Mouse (Mus musculus) heart, embryonic 16.5 days (tissue): ENCODE data around the gene Nr2f2. TPM values are rescaled to one million over a fixed set of nuclear protein-coding genes. Genes with fewer than 3 reads are reported as not detected.

Source experiments
- ATAC-seq: fragments of 200-750 bp; cut with Nextera tagmentation; replicated peaks from 2 replicates; pipeline ENCODE4 v1.8.0; 2017; ENCODE audit warnings: moderate number of reproducible peaks; ENCODE audit not compliant: insufficient read depth, low FRiP score; ENCODE audit errors: extremely low read depth
- H3K27ac ChIP-seq: fragments of 300-500 bp; sonication (generic); 2 replicates; pipeline ENCODE4 v1.5.1; 2014; ENCODE audit warnings: mild to moderate bottlenecking, low read length, control low read depth, moderate library complexity
- H3K27me3 ChIP-seq: fragments of 300-500 bp; sonication (generic); 2 replicates; pipeline ENCODE4 v1.6.1; 2014; ENCODE audit warnings: low read length, mixed read lengths; ENCODE audit not compliant: control insufficient read depth, insufficient read depth
- H3K36me3 ChIP-seq: fragments of 300-500 bp; sonication (generic); 2 replicates; pipeline ENCODE4 v1.6.1; 2014; ENCODE audit not compliant: control insufficient read depth, insufficient read depth
- H3K4me1 ChIP-seq: fragments of 300-500 bp; sonication (generic); 2 replicates; pipeline ENCODE4 v1.6.1; 2014; ENCODE audit warnings: low read length, mixed read lengths; ENCODE audit not compliant: control insufficient read depth, insufficient read depth
- H3K4me2 ChIP-seq: fragments of 300-500 bp; sonication (generic); 2 replicates; pipeline ENCODE4 v1.6.1; 2014; ENCODE audit warnings: low read depth, mild to moderate bottlenecking, control low read depth, low read length
- H3K4me3 ChIP-seq: fragments of 300-500 bp; sonication (generic); 2 replicates; pipeline ENCODE4 v1.5.1; 2014; ENCODE audit warnings: mild to moderate bottlenecking, control low read depth, low read length
- H3K9ac ChIP-seq: fragments of 300-500 bp; sonication (generic); 2 replicates; pipeline ENCODE4 v1.6.1; 2014; ENCODE audit warnings: low read length, control low read depth
- H3K9me3 ChIP-seq: fragments of 300-500 bp; sonication (generic); replicated peaks from 2 replicates; pipeline ENCODE4 v1.6.1; 2016; ENCODE audit warnings: low read length; ENCODE audit not compliant: control insufficient read depth
- WGBS: fragments of 180-500 bp; shearing (Covaris S2); extraction: QIAGEN DNeasy Blood & Tissue Kit; methylation state at CpG from one replicate; pipeline ENCODE4 v1.1.7; 2014; 5-methylcytosine and 5-hydroxymethylcytosine counted together
- polyA plus RNA-seq: library from polyadenylated mRNA; unstranded; fragments of >200 nt; fragmentation: Nextera tagmentation; extraction: Ambion mirVana; gene quantifications from 2 replicates; pipeline ENCODE4 v1.2.1, GENCODE M21; 2015

Nr2f2 gene
- polyA plus RNA-seq, 1 experiment from 2014 or later, result 15.4 TPM

DNA sequence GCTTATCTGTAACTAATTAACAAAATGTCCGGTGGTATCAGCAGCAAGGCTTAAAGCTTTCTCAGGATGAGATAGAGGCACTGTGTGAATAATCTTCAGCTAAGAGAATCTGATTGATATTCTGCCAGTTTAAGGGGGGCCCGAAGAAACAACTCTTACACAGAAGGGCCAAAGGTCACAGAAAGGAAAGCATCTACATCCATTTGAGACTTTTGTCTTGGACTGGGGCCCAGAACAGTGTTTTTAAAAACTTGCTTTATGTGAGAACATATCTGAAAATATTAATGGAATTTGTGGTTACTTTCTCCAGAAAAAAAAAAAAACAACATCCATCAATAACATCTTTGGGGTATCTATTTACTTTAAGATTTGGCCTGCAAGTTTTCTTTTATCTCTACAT, 38.9 kb upstream of the Nr2f2 start:
- H3K27me3 ChIP-seq, result no peaks in the 10 kb centered on the region
- peaks cover 9% of the 10 kb centered on the region for H3K4me1 ChIP-seq
- 58% methylated on average over 2 of the region's 2 CpGs for WGBS
- H3K4me2 ChIP-seq, result no peak overlapping the region
- no peak overlapping the region for H3K9ac ChIP-seq
- no peak overlapping the region for H3K4me3 ChIP-seq
- ATAC-seq, result no peak
- no peaks in the 10 kb centered on the region for H3K9me3 ChIP-seq
- H3K27ac ChIP-seq, result no peak overlapping the region
- 0 out of 2 replicates have a peak, but pooled peaks cover 4% of the 10 kb centered on the region for H3K36me3 ChIP-seq

DNA sequence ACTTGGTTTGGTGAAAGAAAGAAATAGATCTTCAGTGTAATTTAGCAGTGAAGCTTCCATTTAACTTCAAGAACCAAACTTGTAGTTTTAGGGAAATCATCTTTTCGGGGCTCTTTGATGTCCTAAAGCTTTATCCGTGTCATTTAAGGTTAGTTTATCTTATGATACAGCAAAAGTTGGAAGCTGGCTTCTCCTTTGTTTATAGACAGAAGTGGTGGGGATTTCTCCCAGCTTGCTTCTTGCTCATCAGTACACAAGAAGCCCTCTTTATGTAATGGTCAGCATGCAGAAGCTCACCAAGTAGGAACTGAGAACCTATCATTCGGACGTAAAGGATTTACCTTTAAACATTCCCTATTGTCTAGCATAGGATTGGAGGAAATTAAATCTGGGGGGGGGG, 16.3 kb upstream of the Nr2f2 start:
- WGBS, result 81% methylated on average over 4 of the region's 4 CpGs
- H3K27me3 ChIP-seq, result no peaks in the 10 kb centered on the region; the same call in 1 of the 2 replicates
- ATAC-seq, result no peak

DNA sequence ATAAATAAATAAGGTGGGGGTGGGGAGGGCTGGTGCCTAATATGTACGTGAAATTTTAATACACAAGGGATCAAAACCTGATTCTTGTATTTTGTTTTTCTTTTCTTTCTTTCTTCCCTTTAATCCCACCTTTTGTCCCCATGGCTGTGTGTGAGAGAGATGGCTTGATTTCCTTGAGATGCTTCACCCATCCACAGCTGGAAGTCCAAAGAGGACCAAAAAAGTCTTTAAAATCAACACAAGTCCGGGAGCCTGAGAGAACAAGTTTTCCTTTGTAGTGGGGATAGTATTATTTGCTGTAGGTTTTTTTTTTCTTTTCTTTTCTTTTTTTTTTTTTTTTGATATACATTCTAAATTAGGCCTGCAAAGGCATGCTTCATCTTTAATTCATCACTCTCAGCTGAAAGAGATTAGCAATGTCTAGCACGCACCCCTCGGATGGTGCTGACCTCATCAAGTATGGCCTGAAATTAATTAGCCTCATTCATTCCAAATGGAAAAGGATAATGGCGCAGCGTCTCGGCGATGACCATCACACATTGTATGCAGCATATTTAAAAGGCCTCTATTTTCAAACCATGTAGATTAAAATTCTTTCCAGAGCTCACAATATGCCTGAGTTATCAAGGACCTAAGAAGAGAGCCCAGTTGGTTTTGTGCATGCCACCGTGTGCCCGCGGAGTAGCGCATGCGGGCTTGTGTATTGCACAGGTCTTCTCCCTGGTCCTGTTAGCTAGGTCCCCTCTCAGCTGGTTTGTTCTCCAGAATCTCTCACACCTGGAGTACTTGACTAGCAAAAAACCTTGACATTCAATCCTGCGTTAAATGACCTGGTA, 15.1 kb upstream of the Nr2f2 start:
- Histone ChIP-seq H3K4me2 (no peak overlapping the region), H3K36me3 (no peaks in the 10 kb centered on the region), H3K4me1 (no peaks in the 10 kb centered on the region), H3K4me3 (no peak overlapping the region), H3K9ac (no peak overlapping the region), H3K27me3 (no peaks in the 10 kb centered on the region; the same call in 1 of the 2 replicates), H3K9me3 (no peaks in the 10 kb centered on the region), H3K27ac (no peak overlapping the region)
- 91% methylated on average over 14 of the region's 14 CpGs for WGBS
- no peak for ATAC-seq

More for the DNA sequence above, 16.3 kb upstream of the Nr2f2 start:
- H3K27ac ChIP-seq, result no peak overlapping the region
- H3K4me1 ChIP-seq, result no peaks in the 10 kb centered on the region
- H3K9ac ChIP-seq, result no peak overlapping the region
- no peak overlapping the region for H3K4me3 ChIP-seq
- no peaks in the 10 kb centered on the region for H3K36me3 ChIP-seq
- H3K4me2 ChIP-seq, result no peak overlapping the region
- H3K9me3 ChIP-seq, result no peaks in the 10 kb centered on the region

DNA sequence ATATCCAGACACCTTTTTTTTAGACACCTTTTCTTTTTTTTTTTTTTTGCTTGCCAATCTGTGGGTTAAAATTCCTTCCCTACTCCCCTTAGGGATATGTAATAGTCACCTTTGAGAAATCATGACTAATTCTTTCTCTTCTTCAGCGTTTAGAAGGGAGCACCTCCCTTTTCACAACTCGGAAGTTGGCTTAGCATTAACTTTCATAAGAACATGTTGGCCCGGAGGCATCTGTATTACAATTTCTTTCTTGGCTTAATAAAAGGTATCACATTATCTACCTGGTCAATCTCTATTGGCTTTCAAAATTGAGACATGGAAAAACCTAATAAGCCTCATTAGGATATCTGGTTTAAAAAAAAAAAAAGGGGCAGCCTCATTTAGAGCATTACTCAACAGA, 14.4 kb upstream of the Nr2f2 start:
- Histone ChIP-seq H3K4me3 (no peak overlapping the region), H3K4me2 (no peak overlapping the region), H3K27me3 (no peaks in the 10 kb centered on the region; the same call in 1 of the 2 replicates), H3K36me3 (no peaks in the 10 kb centered on the region), H3K9me3 (no peaks in the 10 kb centered on the region), H3K27ac (no peak overlapping the region), H3K4me1 (no peaks in the 10 kb centered on the region), H3K9ac (no peak overlapping the region)
- no peak for ATAC-seq
- 77% methylated on average over 3 of the region's 3 CpGs for WGBS

DNA sequence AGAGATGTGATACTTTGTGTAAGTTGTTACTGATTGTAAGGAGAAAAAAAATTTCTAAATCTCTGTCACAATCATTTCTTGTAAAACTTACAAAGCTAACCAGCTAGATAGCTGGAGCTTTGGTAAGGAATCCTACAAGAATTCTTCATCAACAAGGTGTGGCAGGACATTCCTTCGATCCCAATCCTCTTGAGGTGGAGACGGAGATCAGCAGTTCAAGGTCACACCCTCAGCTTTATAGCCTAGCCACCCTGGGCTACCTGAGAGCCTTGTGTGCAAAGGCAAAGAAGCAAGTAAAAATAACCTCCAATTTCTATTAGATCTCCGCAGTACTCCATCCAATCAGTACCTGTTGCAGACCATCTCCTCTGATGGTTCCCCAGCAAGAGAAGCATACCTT, 13.7 kb upstream of the Nr2f2 start:
- H3K27ac ChIP-seq, result no peak overlapping the region
- no peaks in the 10 kb centered on the region for H3K4me1 ChIP-seq
- H3K4me2 ChIP-seq, result no peak overlapping the region
- no peaks in the 10 kb centered on the region; the same call in 1 of the 2 replicates for H3K27me3 ChIP-seq
- H3K9ac ChIP-seq, result no peak overlapping the region
- ATAC-seq, result no peak
- no peaks in the 10 kb centered on the region for H3K9me3 ChIP-seq
- 80% methylated on average over 3 of the region's 3 CpGs for WGBS
- no peak overlapping the region for H3K4me3 ChIP-seq
- H3K36me3 ChIP-seq, result no peaks in the 10 kb centered on the region

DNA sequence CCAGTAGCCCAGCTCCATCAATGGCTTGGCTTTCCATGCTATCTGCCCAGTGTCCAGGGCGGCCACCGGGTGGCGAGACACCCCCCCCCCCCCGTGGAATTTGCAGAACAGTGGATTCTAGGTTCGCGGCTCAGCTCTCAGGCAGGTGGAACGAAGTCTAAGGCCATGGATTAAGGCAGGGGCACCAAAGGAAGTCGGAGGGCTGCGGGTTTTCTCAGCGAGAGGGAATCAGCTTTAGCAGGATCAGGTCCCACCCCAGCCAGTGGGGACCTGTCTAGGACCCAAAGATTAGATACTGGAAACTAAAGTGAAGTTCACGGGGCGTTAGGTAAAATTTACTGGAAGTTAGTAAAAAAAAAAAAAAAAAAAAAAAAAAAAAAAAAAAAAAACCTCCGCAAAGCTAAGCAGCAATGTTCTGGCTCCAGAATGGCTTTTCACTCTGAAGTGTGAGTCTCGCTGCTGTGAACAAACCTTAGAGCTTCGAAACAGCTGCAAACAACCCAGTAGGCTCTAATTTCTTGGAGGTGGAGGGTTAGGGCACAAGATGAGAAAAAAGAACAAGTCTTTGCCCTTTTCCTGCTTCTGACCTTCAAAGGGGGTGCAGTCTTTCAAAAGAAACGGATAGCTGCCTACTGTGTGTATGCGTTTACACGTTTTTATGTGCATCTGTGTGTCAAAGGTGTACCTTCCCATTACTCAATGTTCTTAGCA, 4.2 kb upstream of the Nr2f2 start:
- H3K27me3 ChIP-seq, result peaks cover 61% of the 10 kb centered on the region
- peak overlapping the region; percentile 46 for H3K4me3 ChIP-seq
- H3K9me3 ChIP-seq, result no peaks in the 10 kb centered on the region
- H3K4me2 ChIP-seq, result peak overlapping the region; percentile 65
- H3K36me3 ChIP-seq, result no peaks in the 10 kb centered on the region
- 7% methylated on average over 18 of the region's 18 CpGs for WGBS
- H3K4me1 ChIP-seq, result peaks cover 6% of the 10 kb centered on the region
- no peak overlapping the region for H3K27ac ChIP-seq
- no peak overlapping the region for H3K9ac ChIP-seq
- ATAC-seq, result no peak

DNA sequence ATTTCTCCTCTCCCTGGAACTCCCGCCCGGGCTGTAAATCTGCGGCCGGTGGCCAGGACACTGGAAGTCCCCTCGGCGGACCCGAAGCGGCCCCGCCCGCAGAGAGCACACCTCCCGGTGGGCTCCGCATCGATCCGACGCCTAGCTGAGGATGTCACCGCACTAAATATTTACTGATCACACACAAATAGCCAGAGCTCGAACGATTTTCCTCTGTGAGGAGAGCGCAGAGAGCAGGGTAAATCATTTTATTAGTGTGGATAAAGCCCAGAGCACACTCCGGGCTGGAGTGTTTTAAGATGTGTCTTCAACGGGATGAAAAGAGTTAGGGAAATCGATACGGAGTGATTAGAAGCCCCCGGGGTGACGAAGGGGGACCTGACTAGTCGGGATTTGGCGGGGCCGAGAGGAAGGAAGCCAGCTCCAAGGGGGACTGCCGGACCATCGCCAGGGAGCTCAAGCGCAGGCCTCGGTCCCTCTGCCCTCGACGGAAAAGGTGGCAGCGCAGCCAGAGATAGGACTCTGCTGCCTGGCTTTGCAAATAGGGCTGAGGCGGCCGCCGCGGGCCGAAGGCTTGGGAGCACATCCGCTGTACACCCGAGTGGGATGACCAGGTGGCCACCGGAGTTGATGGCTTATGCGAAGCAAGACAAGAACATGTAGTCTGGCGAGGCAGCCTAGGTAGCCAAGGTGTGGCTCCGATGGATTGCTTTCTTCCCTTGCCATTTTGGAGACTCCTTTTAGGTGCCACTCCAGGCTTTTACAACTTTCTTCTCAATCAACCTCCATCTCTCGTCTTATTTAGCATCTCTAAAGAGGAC, 3.4 kb upstream of the Nr2f2 start:
- H3K27me3 ChIP-seq, result peaks cover 65% of the 10 kb centered on the region
- H3K27ac ChIP-seq, result peak overlapping the region; percentile 35; the same call in 1 of the 2 replicates
- no peak for ATAC-seq
- peaks cover 6% of the 10 kb centered on the region for H3K4me1 ChIP-seq
- H3K4me3 ChIP-seq, result peak overlapping the region; percentile 46
- peak overlapping the region; percentile 58 for H3K9ac ChIP-seq
- peak overlapping the region; percentile 65 for H3K4me2 ChIP-seq
- 2% methylated on average over 47 of the region's 47 CpGs for WGBS
- no peaks in the 10 kb centered on the region for H3K9me3 ChIP-seq
- H3K36me3 ChIP-seq, result no peaks in the 10 kb centered on the region

DNA sequence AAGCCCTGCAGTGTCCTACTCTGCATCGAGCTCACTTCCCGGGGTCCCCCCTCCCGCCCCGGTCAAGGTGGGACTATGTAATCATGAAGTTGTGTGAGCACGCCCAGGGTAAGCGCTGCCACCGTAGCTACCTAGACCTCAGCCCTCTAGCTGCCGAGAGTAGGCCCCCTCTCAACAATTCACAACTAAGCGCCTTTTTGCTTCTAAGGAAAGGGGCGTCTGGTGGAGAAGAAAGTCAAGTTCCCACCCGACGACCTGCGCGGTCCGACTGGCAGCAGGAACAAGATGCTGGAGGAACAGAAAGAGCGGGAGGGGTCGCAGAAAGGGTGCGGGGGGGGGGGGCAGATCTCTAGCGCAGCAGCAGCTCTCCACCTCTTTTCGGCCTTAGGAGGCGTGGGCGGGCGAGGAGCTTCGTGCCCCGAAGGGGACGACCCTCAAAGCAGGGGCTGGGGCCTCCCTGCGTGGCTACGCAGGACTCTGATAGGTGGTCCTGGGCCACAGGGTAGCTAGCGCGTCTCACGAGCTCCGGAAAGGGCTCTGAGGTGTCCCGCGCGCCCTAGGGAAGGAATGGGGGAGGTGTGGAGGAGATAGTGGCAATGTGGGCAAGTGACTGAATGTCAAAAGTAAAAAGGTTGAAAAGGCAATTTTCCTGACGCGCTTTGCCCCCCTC, 2.7 kb upstream of the Nr2f2 start:
- Histone ChIP-seq H3K4me3 (peak overlapping the region; percentile 46), H3K27me3 (peaks cover 70% of the 10 kb centered on the region), H3K9ac (peak overlapping the region; percentile 58), H3K27ac (no peak overlapping the region; the same call in 1 of the 2 replicates), H3K4me2 (peak overlapping the region; percentile 65), H3K9me3 (no peaks in the 10 kb centered on the region), H3K36me3 (no peaks in the 10 kb centered on the region), H3K4me1 (peaks cover 6% of the 10 kb centered on the region)
- ATAC-seq, result no peak
- 4% methylated on average over 37 of the region's 37 CpGs for WGBS
